Mouse (Mus musculus): ENCODE measurements around the gene Mprip. TPM values are rescaled to one million over a fixed set of nuclear protein-coding genes. Genes with fewer than 3 reads are reported as not detected.

The Mprip gene
- total and polyA plus RNA-seq, 2 experiments from 2014 or later, result 53.3 to 172 TPM

DNA sequence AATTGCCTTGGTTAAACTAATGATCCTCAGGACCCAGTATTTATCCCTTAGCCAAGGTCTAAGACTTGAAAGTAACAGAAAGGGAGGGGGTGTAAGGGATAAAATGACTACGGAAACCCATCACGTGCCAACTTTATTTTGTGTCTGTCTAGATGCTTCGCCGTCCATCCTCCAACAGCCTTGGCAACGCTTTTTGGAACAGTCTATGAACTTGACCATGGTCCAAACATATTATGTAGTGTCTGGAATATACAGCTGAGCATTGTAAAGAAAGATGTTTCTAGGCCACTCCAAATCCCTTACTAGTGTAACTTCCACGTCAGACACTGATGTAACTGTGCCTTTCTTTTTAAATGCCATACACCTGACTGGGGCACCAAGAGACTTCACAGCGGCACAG, 34.9 kb upstream of the Mprip start:
- H3K27ac ChIP-seq (ENCODE audit: low read depth, low read length), result no peak overlapping the region
- no peak overlapping the region for H3K4me2 ChIP-seq (ENCODE audit: low read depth, low read length, poor library complexity, severe bottlenecking)
- no peaks in the 10 kb centered on the region for H3K9me3 ChIP-seq (ENCODE audit: low read length)
- no peak overlapping the region for H3K9ac ChIP-seq (replicated peaks; ENCODE audit: low read length, poor library complexity, severe bottlenecking)
- no peaks in the 10 kb centered on the region for H3K36me3 ChIP-seq (ENCODE audit: insufficient read depth, low read length)
- H3K27me3 ChIP-seq (ENCODE audit: insufficient read depth, low read length), result no peaks in the 10 kb centered on the region
- no peak for TF ChIP-seq CTCF (IDR thresholded peaks at IDR 0.05)
- DNase-seq (ENCODE audit: low spot score) (peak; percentile 30), ATAC-seq (ENCODE audit: low FRiP score) (no peak)
- H3K4me1 ChIP-seq (ENCODE audit: insufficient read depth, low read length), result no peaks in the 10 kb centered on the region
- no peak overlapping the region for H3K4me3 ChIP-seq (ENCODE audit: low read depth, low read length)
- 85% methylated on average over 7 of the region's 7 CpGs for WGBS

- Histone ChIP-seq H3K27me3 (ENCODE audit: insufficient read depth, low read length) (no peaks in the 10 kb centered on the region), H3K36me3 (ENCODE audit: insufficient read depth, low read length) (no peaks in the 10 kb centered on the region), H3K4me1 (ENCODE audit: insufficient read depth, low read length) (no peaks in the 10 kb centered on the region), H3K4me3 (ENCODE audit: low read depth, low read length) (no peak overlapping the region), H3K9me3 (ENCODE audit: low read length) (no peaks in the 10 kb centered on the region), H3K4me2 (ENCODE audit: low read depth, low read length, poor library complexity, severe bottlenecking) (no peak overlapping the region), H3K9ac (replicated peaks; ENCODE audit: low read length, poor library complexity, severe bottlenecking) (no peak overlapping the region), H3K27ac (ENCODE audit: low read depth, low read length) (no peak overlapping the region)
- WGBS, result 76% methylated on average over 5 of the region's 5 CpGs
- ATAC-seq (ENCODE audit: low FRiP score) (no peak), DNase-seq (ENCODE audit: low spot score) (no peak)
- TF ChIP-seq CTCF (IDR thresholded peaks at IDR 0.05), result no peak
Observed at GRCm38 (mm10) chr11:59628177-59628576, 32.9 kb upstream of the Mprip start.

DNA sequence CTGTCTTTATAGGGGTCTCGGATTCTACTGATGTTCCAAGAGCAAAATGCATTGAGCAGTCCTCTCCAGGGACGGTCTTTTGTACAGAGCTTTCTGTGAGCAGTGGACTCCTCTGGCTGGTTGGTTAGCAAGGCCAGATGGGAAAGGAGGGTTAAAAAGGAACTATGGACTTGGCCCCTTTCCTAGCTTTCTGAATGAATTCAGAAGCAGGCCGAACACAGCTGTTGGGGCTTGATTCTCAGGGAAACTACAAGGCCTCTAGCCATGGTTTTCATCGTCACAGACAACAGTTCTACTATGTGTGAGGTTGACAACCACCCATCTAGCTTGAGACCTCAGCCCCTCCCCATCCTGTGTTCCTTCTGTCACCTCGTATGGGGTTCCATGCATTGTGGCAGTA, 31.2 kb upstream of the Mprip start:
- H3K27me3 ChIP-seq (ENCODE audit: insufficient read depth, low read length), result no peaks in the 10 kb centered on the region
- H3K27ac ChIP-seq (ENCODE audit: low read depth, low read length), result no peak overlapping the region
- H3K9ac ChIP-seq (replicated peaks; ENCODE audit: low read length, poor library complexity, severe bottlenecking), result no peak overlapping the region
- H3K36me3 ChIP-seq (ENCODE audit: insufficient read depth, low read length), result no peaks in the 10 kb centered on the region
- no peak overlapping the region for H3K4me2 ChIP-seq (ENCODE audit: low read depth, low read length, poor library complexity, severe bottlenecking)
- DNase-seq (ENCODE audit: low spot score) (peak; percentile 57), ATAC-seq (ENCODE audit: low FRiP score) (no peak)
- 64% methylated on average over 5 of the region's 5 CpGs for WGBS
- H3K4me3 ChIP-seq (ENCODE audit: low read depth, low read length), result no peak overlapping the region
- no peaks in the 10 kb centered on the region for H3K9me3 ChIP-seq (ENCODE audit: low read length)
- no peaks in the 10 kb centered on the region for H3K4me1 ChIP-seq (ENCODE audit: insufficient read depth, low read length)
- no peak for TF ChIP-seq CTCF (IDR thresholded peaks at IDR 0.05)

DNA sequence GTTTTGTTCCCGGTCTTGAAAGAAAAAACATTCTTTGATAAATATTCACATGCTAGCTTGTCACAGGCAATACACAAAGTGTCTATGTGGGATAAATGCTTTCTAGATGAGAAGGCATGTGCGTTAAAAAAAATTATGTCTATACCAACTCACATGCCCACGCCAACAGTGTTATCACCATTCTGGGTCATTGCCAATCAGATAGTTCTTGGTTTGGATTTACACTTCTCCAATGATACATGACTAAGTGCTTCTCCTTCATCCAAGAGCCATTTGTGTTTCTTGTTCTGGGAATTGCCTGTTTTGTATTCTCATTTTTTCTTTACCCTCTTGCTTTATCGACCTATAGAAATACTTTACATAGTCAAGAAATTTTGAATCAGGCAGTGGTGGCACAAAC, 29.1 kb upstream of the Mprip start:
- no peak overlapping the region for H3K9ac ChIP-seq (replicated peaks; ENCODE audit: low read length, poor library complexity, severe bottlenecking)
- no peaks in the 10 kb centered on the region for H3K27me3 ChIP-seq (ENCODE audit: insufficient read depth, low read length)
- DNase-seq (ENCODE audit: low spot score) (no peak), ATAC-seq (ENCODE audit: low FRiP score) (no peak)
- no peaks in the 10 kb centered on the region for H3K36me3 ChIP-seq (ENCODE audit: insufficient read depth, low read length)
- no peak overlapping the region for H3K4me2 ChIP-seq (ENCODE audit: low read depth, low read length, poor library complexity, severe bottlenecking)
- TF ChIP-seq CTCF (IDR thresholded peaks at IDR 0.05), result no peak
- no peak overlapping the region for H3K27ac ChIP-seq (ENCODE audit: low read depth, low read length)
- no peak overlapping the region for H3K4me3 ChIP-seq (ENCODE audit: low read depth, low read length)
- WGBS, result 82% methylated on average over 4 of the region's 4 CpGs
- no peaks in the 10 kb centered on the region for H3K4me1 ChIP-seq (ENCODE audit: insufficient read depth, low read length)
- no peaks in the 10 kb centered on the region for H3K9me3 ChIP-seq (ENCODE audit: low read length)

GRCm38 (mm10) chr11:59633037-59633436, 28.1 kb upstream of the Mprip start:
- Histone ChIP-seq H3K27me3 (ENCODE audit: insufficient read depth, low read length) (no peaks in the 10 kb centered on the region), H3K36me3 (ENCODE audit: insufficient read depth, low read length) (no peaks in the 10 kb centered on the region), H3K27ac (ENCODE audit: low read depth, low read length) (no peak overlapping the region), H3K4me3 (ENCODE audit: low read depth, low read length) (no peak overlapping the region), H3K9ac (replicated peaks; ENCODE audit: low read length, poor library complexity, severe bottlenecking) (no peak overlapping the region), H3K4me2 (ENCODE audit: low read depth, low read length, poor library complexity, severe bottlenecking) (no peak overlapping the region), H3K4me1 (ENCODE audit: insufficient read depth, low read length) (no peaks in the 10 kb centered on the region), H3K9me3 (ENCODE audit: low read length) (no peaks in the 10 kb centered on the region)
- 22% methylated on average over 5 of the region's 5 CpGs for WGBS
- peak; percentile 73 for TF ChIP-seq CTCF (IDR thresholded peaks at IDR 0.05)
- DNase-seq (ENCODE audit: low spot score) (peak; percentile 52), ATAC-seq (ENCODE audit: low FRiP score) (no peak)

GRCm38 (mm10) chr11:59634001-59634660, 27.0 kb upstream of the Mprip start:
- Histone ChIP-seq H3K4me2 (ENCODE audit: low read depth, low read length, poor library complexity, severe bottlenecking) (no peak overlapping the region), H3K4me3 (ENCODE audit: low read depth, low read length) (no peak overlapping the region), H3K27ac (ENCODE audit: low read depth, low read length) (no peak overlapping the region), H3K9ac (replicated peaks; ENCODE audit: low read length, poor library complexity, severe bottlenecking) (no peak overlapping the region), H3K36me3 (ENCODE audit: insufficient read depth, low read length) (no peaks in the 10 kb centered on the region), H3K4me1 (ENCODE audit: insufficient read depth, low read length) (no peaks in the 10 kb centered on the region), H3K9me3 (ENCODE audit: low read length) (no peaks in the 10 kb centered on the region), H3K27me3 (ENCODE audit: insufficient read depth, low read length) (no peaks in the 10 kb centered on the region)
- 89% methylated on average over 7 of the region's 7 CpGs for WGBS
- TF ChIP-seq CTCF (IDR thresholded peaks at IDR 0.05), result no peak
- no peak for DNase-seq (ENCODE audit: low spot score)
- ATAC-seq (ENCODE audit: low FRiP score), result no peak

Measured in midbrain, postnatal 0 days (tissue).